Mouse (Mus musculus) lung, adult 2 months (tissue): ENCODE measurements around the gene Gm11595.

Experiments
- CTCF ChIP-seq: fragments of 200-500 bp; IDR thresholded peaks from 2 replicates; pipeline ENCODE4 v1.5.1; 2011; ENCODE audit warnings: mild to moderate bottlenecking, low read length, control low read depth; ENCODE audit not compliant: insufficient read depth
- POLR2A ChIP-seq: fragments of 200-500 bp; IDR thresholded peaks from 2 replicates; pipeline ENCODE4 v1.6.1; 2011; ENCODE audit warnings: low read depth, mild to moderate bottlenecking, control low read depth, low read length, borderline replicate concordance; ENCODE audit errors: extremely low read depth

GRCm38 (mm10) chr11:99724061-99724460 is 48.7 kb downstream of the Gm11595 start:
- TF ChIP-seq CTCF (no peak), POLR2A (no peak)
